Mouse (Mus musculus) erythroblast, embryonic 14.5 days (primary cell): ENCODE measurements around the gene Bptf.

Experiments
- GATA1 ChIP-seq: IDR thresholded peaks from 2 replicates; pipeline ENCODE4 v1.6.1; 2012; ENCODE audit warnings: low read length, inconsistent platforms, mixed read lengths
- TAL1 ChIP-seq: IDR thresholded peaks from 3 replicates; pipeline ENCODE4 v1.6.1; 2012; ENCODE audit warnings: low read length, inconsistent platforms, mixed read lengths

GRCm38 (mm10) chr11:106997976-106998375, 134.0 kb downstream of the Bptf start:
- no peak for TF ChIP-seq TAL1
- no peak for TF ChIP-seq GATA1
